ENCODE assay signal across 21 mouse cellular contexts in genomic region chr8:114679386-114680098, GRCm38 (mm10).
DNase-seq lines count a peak whose midpoint lies in the region; ATAC-seq and TF ChIP-seq lines count a peak whose summit lies in the region.
"Had no signal": no experiment of that assay in that cellular context is flagged by ENCODE, and none has a peak within 500 bp of the region (broad histone marks: within the 10 kb centered on the region; RNA-seq: fewer than 3 reads in every experiment).

No protein-coding gene starts in this region.

- ATAC-seq in intestine, embryonic 14.5 days (replicated peaks; ENCODE audit: low FRiP score, low TSS enrichment, low read depth) = peak; percentile 55; the same call in 1 of the 2 replicates
- ATAC-seq in intestine, postnatal 0 days = no peak
- no peak for ATAC-seq in lung, postnatal 0 days
- ATAC-seq in intestine, embryonic 15.5 days = peak; percentile 71
- peak; percentile 61; the same call in 1 of the 2 replicates for ATAC-seq in stomach, embryonic 15.5 days (ENCODE audit: insufficient read depth, low FRiP score, low read depth)
- ATAC-seq in midbrain, embryonic 15.5 days (replicated peaks) = no peak

- no peak for TF ChIP-seq EP300 in lung, postnatal 0 days (IDR thresholded peaks at IDR 0.05)

- no peak overlapping the region for H3K9ac ChIP-seq in intestine, embryonic 14.5 days (ENCODE audit: low read length)
- H3K9ac ChIP-seq in intestine, postnatal 0 days (ENCODE audit: low read depth, low read length) = no peak overlapping the region
- H3K9ac ChIP-seq in lung, postnatal 0 days (replicated peaks; ENCODE audit: low read depth) = no peak overlapping the region
- no peak overlapping the region for H3K9ac ChIP-seq in intestine, embryonic 15.5 days
- H3K9ac ChIP-seq in stomach, embryonic 15.5 days = no peak overlapping the region
- H3K9ac ChIP-seq in midbrain, embryonic 15.5 days = no peak overlapping the region
- H3K9ac ChIP-seq: embryonic facial prominence, embryonic 15.5 days; hindbrain, embryonic 13.5 days had no signal

- no peak overlapping the region for H3K4me3 ChIP-seq in intestine, embryonic 14.5 days (ENCODE audit: low read depth, low read length)
- no peak overlapping the region for H3K4me3 ChIP-seq in intestine, postnatal 0 days (ENCODE audit: low read depth, low read length)
- H3K4me3 ChIP-seq in lung, postnatal 0 days (ENCODE audit: low read depth, low read length) = no peak overlapping the region
- H3K4me3 ChIP-seq in intestine, embryonic 15.5 days (replicated peaks) = no peak overlapping the region
- H3K4me3 ChIP-seq in stomach, embryonic 15.5 days (replicated peaks) = no peak overlapping the region
- no peak overlapping the region for H3K4me3 ChIP-seq in midbrain, embryonic 15.5 days
- H3K4me3 ChIP-seq: embryonic facial prominence, embryonic 15.5 days; hindbrain, embryonic 13.5 days; midbrain, embryonic 10.5 days had no signal

- TF ChIP-seq CTCF in intestine, postnatal 0 days (IDR thresholded peaks at IDR 0.05; ENCODE audit: low read depth) = no peak
- no peak for TF ChIP-seq CTCF in lung, postnatal 0 days (IDR thresholded peaks at IDR 0.05)

- H3K4me2 ChIP-seq in intestine, embryonic 14.5 days (ENCODE audit: low read length) = no peak overlapping the region
- no peak overlapping the region for H3K4me2 ChIP-seq in intestine, postnatal 0 days (replicated peaks; ENCODE audit: low read depth)
- H3K4me2 ChIP-seq in lung, postnatal 0 days (replicated peaks; ENCODE audit: low read depth, low read length) = no peak overlapping the region
- H3K4me2 ChIP-seq in intestine, embryonic 15.5 days (replicated peaks) = no peak overlapping the region
- no peak overlapping the region for H3K4me2 ChIP-seq in stomach, embryonic 15.5 days
- no peak overlapping the region for H3K4me2 ChIP-seq in midbrain, embryonic 15.5 days
- H3K4me2 ChIP-seq: embryonic facial prominence, embryonic 15.5 days; hindbrain, embryonic 13.5 days had no signal

- H3K27me3 ChIP-seq in intestine, embryonic 14.5 days (replicated peaks; ENCODE audit: control insufficient read depth, insufficient read depth, low read length) = no peaks in the 10 kb centered on the region
- no peaks in the 10 kb centered on the region for H3K27me3 ChIP-seq in intestine, postnatal 0 days (replicated peaks; ENCODE audit: control insufficient read depth, insufficient read depth, low read length)
- H3K27me3 ChIP-seq in lung, postnatal 0 days (replicated peaks; ENCODE audit: insufficient read depth, low read length) = no peaks in the 10 kb centered on the region
- no peaks in the 10 kb centered on the region for H3K27me3 ChIP-seq in intestine, embryonic 15.5 days (replicated peaks)
- H3K27me3 ChIP-seq in stomach, embryonic 15.5 days (replicated peaks) = no peaks in the 10 kb centered on the region
- no peaks in the 10 kb centered on the region for H3K27me3 ChIP-seq in midbrain, embryonic 15.5 days (replicated peaks)
- H3K27me3 ChIP-seq: embryonic facial prominence, embryonic 15.5 days; hindbrain, embryonic 13.5 days had no signal

- WGBS in intestine, embryonic 14.5 days = 44% methylated on average over 14 of the region's 14 CpGs
- 64% methylated on average over 14 of the region's 14 CpGs for WGBS in intestine, postnatal 0 days
- 49% methylated on average over 14 of the region's 14 CpGs for WGBS in lung, postnatal 0 days
- 51% methylated on average over 14 of the region's 14 CpGs for WGBS in intestine, embryonic 15.5 days
- WGBS in stomach, embryonic 15.5 days = 38% methylated on average over 14 of the region's 14 CpGs
- WGBS in midbrain, embryonic 15.5 days = 85% methylated on average over 14 of the region's 14 CpGs

- DNase-seq in intestine, embryonic 14.5 days (ENCODE audit: low spot score) = no peak
- peak; percentile 34 for DNase-seq in lung, postnatal 0 days (ENCODE audit: low spot score)
- no peak for DNase-seq in lung, postnatal 10 days
- DNase-seq in Muller cell, postnatal 12 days (ENCODE audit: inconsistent ontology term) = no peak
- DNase-seq: adrenal gland, adult 8-10 months; cerebellum, adult 2 months; gastrocnemius, postnatal 36 days; heart, postnatal 10 days; kidney, adult 11 months; kidney, postnatal 36 days; layer of hippocampus, adult 9-11 months; liver; lung, postnatal 14 days; right cerebral cortex, adult 18-20 months had no signal

- H3K9me3 ChIP-seq in intestine, embryonic 14.5 days (ENCODE audit: control insufficient read depth, low read length) = no peaks in the 10 kb centered on the region
- H3K9me3 ChIP-seq in intestine, postnatal 0 days (ENCODE audit: control insufficient read depth) = no peaks in the 10 kb centered on the region
- no peaks in the 10 kb centered on the region for H3K9me3 ChIP-seq in lung, postnatal 0 days (ENCODE audit: low read length)
- no peaks in the 10 kb centered on the region for H3K9me3 ChIP-seq in intestine, embryonic 15.5 days
- H3K9me3 ChIP-seq in stomach, embryonic 15.5 days = no peaks in the 10 kb centered on the region
- no peaks in the 10 kb centered on the region for H3K9me3 ChIP-seq in midbrain, embryonic 15.5 days
- H3K9me3 ChIP-seq: embryonic facial prominence, embryonic 15.5 days; hindbrain, embryonic 13.5 days; midbrain, embryonic 10.5 days had no signal

- H3K4me1 ChIP-seq in intestine, embryonic 14.5 days (replicated peaks; ENCODE audit: control insufficient read depth, insufficient read depth, low read length) = peaks cover 31% of the 10 kb centered on the region
- no peaks in the 10 kb centered on the region for H3K4me1 ChIP-seq in intestine, postnatal 0 days (replicated peaks; ENCODE audit: control insufficient read depth, insufficient read depth, low read length)
- H3K4me1 ChIP-seq in lung, postnatal 0 days (ENCODE audit: insufficient read depth, low read depth, low read length) = peaks cover 6% of the 10 kb centered on the region; the same call in 1 of the 2 replicates
- H3K4me1 ChIP-seq in intestine, embryonic 15.5 days (replicated peaks) = peaks cover 19% of the 10 kb centered on the region
- peaks cover 30% of the 10 kb centered on the region for H3K4me1 ChIP-seq in stomach, embryonic 15.5 days
- H3K4me1 ChIP-seq in midbrain, embryonic 15.5 days = no peaks in the 10 kb centered on the region; the same call in 1 of the 2 replicates

- H3K36me3 ChIP-seq in intestine, embryonic 14.5 days (ENCODE audit: control insufficient read depth, insufficient read depth, low read length) = no peaks in the 10 kb centered on the region
- H3K36me3 ChIP-seq in intestine, postnatal 0 days (ENCODE audit: control insufficient read depth, insufficient read depth) = no peaks in the 10 kb centered on the region
- H3K36me3 ChIP-seq in lung, postnatal 0 days (ENCODE audit: insufficient read depth, low read length) = no peaks in the 10 kb centered on the region
- H3K36me3 ChIP-seq in intestine, embryonic 15.5 days = no peaks in the 10 kb centered on the region
- H3K36me3 ChIP-seq in stomach, embryonic 15.5 days = no peaks in the 10 kb centered on the region
- H3K36me3 ChIP-seq in midbrain, embryonic 15.5 days (replicated peaks) = no peaks in the 10 kb centered on the region
- H3K36me3 ChIP-seq: embryonic facial prominence, embryonic 15.5 days; hindbrain, embryonic 13.5 days; midbrain, embryonic 10.5 days had no signal

- 0 out of 2 replicates have a peak overlapping the region, but pooled peaks have one; percentile 33 for H3K27ac ChIP-seq in intestine, embryonic 14.5 days (ENCODE audit: low read depth)
- H3K27ac ChIP-seq in intestine, postnatal 0 days (ENCODE audit: low read depth, low read length) = no peak overlapping the region
- 0 out of 2 replicates have a peak overlapping the region, but pooled peaks have one; percentile 9 for H3K27ac ChIP-seq in lung, postnatal 0 days (ENCODE audit: low read length)
- no peak overlapping the region for H3K27ac ChIP-seq in intestine, embryonic 15.5 days
- H3K27ac ChIP-seq in stomach, embryonic 15.5 days = peak overlapping the region; percentile 66
- no peak overlapping the region for H3K27ac ChIP-seq in midbrain, embryonic 15.5 days
- H3K27ac ChIP-seq: embryonic facial prominence, embryonic 15.5 days; hindbrain, embryonic 13.5 days; midbrain, embryonic 10.5 days had no signal

Comparison
In these comparisons a context has a peak if more than half of its experiments do, and no peak if none do; other contexts are left out.
1. ATAC-seq: peak in intestine, embryonic 14.5 days (single experiment), intestine, embryonic 15.5 days (single experiment) and stomach, embryonic 15.5 days (single experiment); none in intestine, postnatal 0 days (single experiment), lung, postnatal 0 days (single experiment) and midbrain, embryonic 15.5 days (single experiment).
2. H3K27ac ChIP-seq: peak in intestine, embryonic 14.5 days (single experiment), lung, postnatal 0 days (single experiment) and stomach, embryonic 15.5 days (single experiment); none in intestine, postnatal 0 days (single experiment), intestine, embryonic 15.5 days (single experiment) and midbrain, embryonic 15.5 days (single experiment).